Mouse (Mus musculus): ENCODE results near the gene Mdh1b.

The Mdh1b gene

GRCm38 (mm10) chr1:63730240-63730771 is at the start of gene Mdh1b, which contains the start of gene Fastkd2:
Mdh1b (minus strand) TSS chr1:63730318.
Fastkd2 (plus strand) TSS chr1:63730614.
- peak; percentile 87 to 91 for DNase-seq

- no peak for DNase-seq
Measured at GRCm38 (mm10) chr1:63776902-63777630, 46.9 kb upstream of the Mdh1b start.

- DNase-seq: no peak
Measured at GRCm38 (mm10) chr1:63776396-63776795, 46.3 kb upstream of the Mdh1b start.

- no peak for DNase-seq
Measured at GRCm38 (mm10) chr1:63770309-63770708, 40.2 kb upstream of the Mdh1b start.

GRCm38 (mm10) chr1:63769167-63769566 is 39.0 kb upstream of the Mdh1b start, which contains the start of gene 4933402D24Rik:
4933402D24Rik (minus strand) TSS chr1:63769267.
- no peak for DNase-seq

- peak; percentile 10 to 20 for DNase-seq
Measured at GRCm38 (mm10) chr1:63768112-63768511, 38.0 kb upstream of the Mdh1b start.

GRCm38 (mm10) chr1:63764395-63764794 is 34.3 kb upstream of the Mdh1b start:
- DNase-seq: no peak

- no peak for DNase-seq
Measured at GRCm38 (mm10) chr1:63763881-63764386, 33.8 kb upstream of the Mdh1b start.

- DNase-seq: peak; percentile 36 to 61
Measured at GRCm38 (mm10) chr1:63763212-63763694, 33.1 kb upstream of the Mdh1b start.

- no peak for DNase-seq
Measured at GRCm38 (mm10) chr1:63756005-63756404, 25.9 kb upstream of the Mdh1b start.

GRCm38 (mm10) chr1:63729796-63730195 is 322 bp downstream of the Mdh1b start:
- peak in 1 of 2 experiments; percentile 6 for DNase-seq

GRCm38 (mm10) chr1:63720161-63720560 is 10.0 kb downstream of the Mdh1b start:
- DNase-seq: no peak

- DNase-seq: no peak
Measured at GRCm38 (mm10) chr1:63708876-63709275, 21.2 kb downstream of the Mdh1b start.

- DNase-seq: peak; percentile 3 to 12
Measured at GRCm38 (mm10) chr1:63705733-63706132, 24.4 kb downstream of the Mdh1b start.

- no peak for DNase-seq
Measured at GRCm38 (mm10) chr1:63696861-63697260, 33.3 kb downstream of the Mdh1b start.

- no peak for DNase-seq
Measured at GRCm38 (mm10) chr1:63686827-63687226, 43.3 kb downstream of the Mdh1b start, which contains the start of gene Dytn. Dytn (minus strand) TSS chr1:63686927.

GRCm38 (mm10) chr1:63675975-63676374 is 54.1 kb downstream of the Mdh1b start:
- no peak for DNase-seq

- no peak for DNase-seq
Measured at GRCm38 (mm10) chr1:63668852-63669160, 61.3 kb downstream of the Mdh1b start.

- no peak for DNase-seq
Measured at GRCm38 (mm10) chr1:63667949-63668851, 61.9 kb downstream of the Mdh1b start.

GRCm38 (mm10) chr1:63667201-63667948 is 62.7 kb downstream of the Mdh1b start:
- no peak for DNase-seq

- no peak for DNase-seq
Measured at GRCm38 (mm10) chr1:63666089-63666488, 64.0 kb downstream of the Mdh1b start.

GRCm38 (mm10) chr1:63659591-63659990 is 70.5 kb downstream of the Mdh1b start:
- DNase-seq: peak; percentile 31 to 45

All from kidney, postnatal 4 days (tissue).